Mouse (Mus musculus) small intestine, adult 2 months (tissue): ENCODE results near the gene Aldh1a2.

Source experiments
- CTCF ChIP-seq: fragments of 200-500 bp; IDR thresholded peaks from 2 replicates; pipeline ENCODE4 v1.5.1; 2012; ENCODE audit warnings: low read depth, mild to moderate bottlenecking, control low read depth, inconsistent platforms, low read length, moderate library complexity, mixed read lengths; ENCODE audit not compliant: insufficient replicate concordance, insufficient read length; ENCODE audit errors: extremely low read depth
- POLR2A ChIP-seq: fragments of 200-500 bp; IDR thresholded peaks from 2 replicates; pipeline ENCODE4 v1.6.1; 2012; ENCODE audit warnings: low read depth, mild to moderate bottlenecking, control low read depth, inconsistent platforms, low read length, moderate library complexity

DNA sequence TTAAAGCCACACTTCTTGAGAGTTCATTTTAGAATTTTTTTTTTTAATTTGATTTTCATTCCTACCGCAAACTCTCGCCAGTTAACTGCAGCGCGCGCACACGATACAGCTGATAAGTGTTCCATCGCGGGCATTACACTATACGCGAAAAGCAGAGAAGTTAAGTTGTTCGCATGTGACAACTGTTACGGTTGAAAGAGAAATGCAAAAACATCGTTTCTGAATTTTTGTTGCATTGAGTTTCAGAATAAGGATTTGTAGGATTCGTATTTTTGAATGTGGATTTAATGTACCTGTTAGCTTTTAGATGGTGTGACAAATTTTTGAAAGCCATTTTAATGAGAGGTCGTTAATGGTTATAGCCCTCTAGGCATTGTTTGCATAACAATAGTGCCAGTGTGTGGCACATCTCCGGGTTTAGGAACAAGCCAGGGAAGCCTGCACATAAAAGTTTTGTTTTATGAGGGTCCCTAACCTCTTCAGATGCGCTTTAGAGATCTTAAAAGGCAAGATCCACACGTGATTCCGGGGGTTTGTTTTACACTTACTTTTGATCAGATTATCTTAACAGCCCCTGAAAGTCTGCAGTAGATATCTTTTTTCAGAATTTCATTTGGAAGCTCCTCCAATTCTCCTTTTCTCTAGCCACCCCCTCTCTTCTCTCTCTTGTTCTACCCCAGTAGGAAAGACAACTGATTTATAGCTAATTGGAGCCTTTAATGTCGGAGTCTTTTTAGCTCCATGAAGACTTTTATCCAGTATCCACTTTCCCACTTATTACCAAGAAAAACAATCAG, 1.6 kb downstream of the Aldh1a2 start:
- TF ChIP-seq CTCF (no peak), POLR2A (no peak)
